Mouse (Mus musculus): Measurements from ENCODE around the gene Hspa12b. TPM values are rescaled to one million over a fixed set of nuclear protein-coding genes. Genes with fewer than 3 reads are reported as not detected.
"Not testable (repeated sequence)": the region's sequence is repeated elsewhere in the genome, so short reads cannot be mapped to it uniquely, and the experiment has no call there.

The Hspa12b gene
- polyA plus RNA-seq, 1 experiment from 2014 or later = 14.2 TPM

GRCm38 (mm10) chr2:131094823-131095222, 32.3 kb upstream of the Hspa12b start:
- no peaks in the 10 kb centered on the region for H3K36me3 ChIP-seq (ENCODE audit: control insufficient read depth, insufficient read depth, low read length)
- 0% methylated on average over 1 of the region's 1 CpGs for WGBS
- ATAC-seq (ENCODE audit: insufficient number of reproducible peaks, insufficient read depth, low FRiP score, low read depth) = no peak

GRCm38 (mm10) chr2:131096101-131096795, 30.8 kb upstream of the Hspa12b start:
- Histone ChIP-seq H3K36me3 (ENCODE audit: control insufficient read depth, insufficient read depth, low read length) (no peaks in the 10 kb centered on the region), H3K4me3 (ENCODE audit: low read depth, low read length) (no peak overlapping the region), H3K27me3 (ENCODE audit: control insufficient read depth, insufficient read depth, low read length) (no peaks in the 10 kb centered on the region), H3K9ac (replicated peaks; ENCODE audit: low read depth, low read length) (no peak overlapping the region), H3K4me2 (replicated peaks; ENCODE audit: low read depth, low read length) (peak overlapping the region; percentile 0; the same call in 1 of the 2 replicates), H3K4me1 (ENCODE audit: control insufficient read depth, insufficient read depth, low read length) (no peaks in the 10 kb centered on the region), H3K9me3 (ENCODE audit: control insufficient read depth, low read depth, low read length) (no peaks in the 10 kb centered on the region), H3K27ac (ENCODE audit: low read length) (peak overlapping the region; percentile 90)
- 4% methylated on average over 9 of the region's 9 CpGs for WGBS
- ATAC-seq (ENCODE audit: insufficient number of reproducible peaks, insufficient read depth, low FRiP score, low read depth) = peak; percentile 87

More at GRCm38 (mm10) chr2:131094823-131095222, 32.3 kb upstream of the Hspa12b start:
- H3K9ac ChIP-seq (replicated peaks; ENCODE audit: low read depth, low read length) = no peak overlapping the region
- H3K27ac ChIP-seq (ENCODE audit: low read length) = no peak overlapping the region
- no peak overlapping the region for H3K4me3 ChIP-seq (ENCODE audit: low read depth, low read length)
- no peaks in the 10 kb centered on the region for H3K9me3 ChIP-seq (ENCODE audit: control insufficient read depth, low read depth, low read length)
- no peaks in the 10 kb centered on the region for H3K4me1 ChIP-seq (ENCODE audit: control insufficient read depth, insufficient read depth, low read length)
- no peak overlapping the region for H3K4me2 ChIP-seq (replicated peaks; ENCODE audit: low read depth, low read length)
- no peaks in the 10 kb centered on the region for H3K27me3 ChIP-seq (ENCODE audit: control insufficient read depth, insufficient read depth, low read length)

GRCm38 (mm10) chr2:131097087-131097486, 30.0 kb upstream of the Hspa12b start:
- Histone ChIP-seq H3K27ac (ENCODE audit: low read length) (peak overlapping the region; percentile 90), H3K4me1 (ENCODE audit: control insufficient read depth, insufficient read depth, low read length) (no peaks in the 10 kb centered on the region), H3K9me3 (ENCODE audit: control insufficient read depth, low read depth, low read length) (no peaks in the 10 kb centered on the region), H3K4me2 (replicated peaks; ENCODE audit: low read depth, low read length) (no peak overlapping the region), H3K9ac (replicated peaks; ENCODE audit: low read depth, low read length) (no peak overlapping the region), H3K4me3 (ENCODE audit: low read depth, low read length) (no peak overlapping the region), H3K36me3 (ENCODE audit: control insufficient read depth, insufficient read depth, low read length) (no peaks in the 10 kb centered on the region), H3K27me3 (ENCODE audit: control insufficient read depth, insufficient read depth, low read length) (no peaks in the 10 kb centered on the region)
- ATAC-seq (ENCODE audit: insufficient number of reproducible peaks, insufficient read depth, low FRiP score, low read depth) = no peak
- 89% methylated on average over 4 of the region's 4 CpGs for WGBS

- Histone ChIP-seq H3K27ac (ENCODE audit: low read length) (no peak overlapping the region), H3K9me3 (ENCODE audit: control insufficient read depth, low read depth, low read length) (no peaks in the 10 kb centered on the region), H3K36me3 (ENCODE audit: control insufficient read depth, insufficient read depth, low read length) (no peaks in the 10 kb centered on the region), H3K4me3 (ENCODE audit: low read depth, low read length) (no peak overlapping the region), H3K4me2 (replicated peaks; ENCODE audit: low read depth, low read length) (no peak overlapping the region), H3K9ac (replicated peaks; ENCODE audit: low read depth, low read length) (no peak overlapping the region), H3K27me3 (ENCODE audit: control insufficient read depth, insufficient read depth, low read length) (no peaks in the 10 kb centered on the region), H3K4me1 (ENCODE audit: control insufficient read depth, insufficient read depth, low read length) (no peaks in the 10 kb centered on the region)
- ATAC-seq (ENCODE audit: insufficient number of reproducible peaks, insufficient read depth, low FRiP score, low read depth) = no peak
- WGBS = 76% methylated on average over 3 of the region's 3 CpGs
Measured at GRCm38 (mm10) chr2:131101530-131101929, 25.6 kb upstream of the Hspa12b start.

DNA sequence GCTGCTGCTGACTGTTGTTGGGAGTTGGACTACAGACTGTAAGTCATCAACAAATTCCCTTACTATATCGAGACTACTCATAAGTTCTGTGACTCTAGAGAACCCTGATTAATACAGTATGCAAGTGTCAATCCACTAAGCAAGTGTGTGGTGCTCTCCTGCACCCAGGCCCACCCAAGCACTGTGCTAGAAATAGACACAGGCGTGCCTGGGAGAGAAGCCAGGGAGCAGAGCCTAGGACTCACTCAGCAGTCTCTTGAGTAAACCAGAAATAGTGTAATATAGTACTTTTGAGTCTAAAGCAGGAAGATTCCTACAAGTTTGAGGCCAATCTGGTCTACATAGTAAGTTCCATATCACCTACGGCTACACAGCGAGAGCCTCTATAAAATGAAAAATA, 23.1 kb upstream of the Hspa12b start:
- Histone ChIP-seq H3K4me1 (ENCODE audit: control insufficient read depth, insufficient read depth, low read length) (no peaks in the 10 kb centered on the region), H3K27me3 (ENCODE audit: control insufficient read depth, insufficient read depth, low read length) (no peaks in the 10 kb centered on the region), H3K9ac (replicated peaks; ENCODE audit: low read depth, low read length) (no peak overlapping the region), H3K27ac (ENCODE audit: low read length) (no peak overlapping the region), H3K9me3 (ENCODE audit: control insufficient read depth, low read depth, low read length) (no peaks in the 10 kb centered on the region), H3K36me3 (ENCODE audit: control insufficient read depth, insufficient read depth, low read length) (no peaks in the 10 kb centered on the region), H3K4me2 (replicated peaks; ENCODE audit: low read depth, low read length) (no peak overlapping the region), H3K4me3 (ENCODE audit: low read depth, low read length) (no peak overlapping the region)
- no peak for ATAC-seq (ENCODE audit: insufficient number of reproducible peaks, insufficient read depth, low FRiP score, low read depth)
- 82% methylated on average over 4 of the region's 4 CpGs for WGBS

- not testable (repeated sequence) for H3K9me3 ChIP-seq (ENCODE audit: control insufficient read depth, low read depth, low read length); H3K4me3 ChIP-seq (ENCODE audit: low read depth, low read length); H3K27me3 ChIP-seq (ENCODE audit: control insufficient read depth, insufficient read depth, low read length); H3K9ac ChIP-seq (replicated peaks; ENCODE audit: low read depth, low read length); H3K36me3 ChIP-seq (ENCODE audit: control insufficient read depth, insufficient read depth, low read length); H3K4me2 ChIP-seq (replicated peaks; ENCODE audit: low read depth, low read length); H3K4me1 ChIP-seq (ENCODE audit: control insufficient read depth, insufficient read depth, low read length); H3K27ac ChIP-seq (ENCODE audit: low read length); ATAC-seq (ENCODE audit: insufficient number of reproducible peaks, insufficient read depth, low FRiP score, low read depth)
- WGBS = 66% methylated on average over 4 of the region's 4 CpGs
Measured at GRCm38 (mm10) chr2:131105061-131105460, 22.0 kb upstream of the Hspa12b start.

DNA sequence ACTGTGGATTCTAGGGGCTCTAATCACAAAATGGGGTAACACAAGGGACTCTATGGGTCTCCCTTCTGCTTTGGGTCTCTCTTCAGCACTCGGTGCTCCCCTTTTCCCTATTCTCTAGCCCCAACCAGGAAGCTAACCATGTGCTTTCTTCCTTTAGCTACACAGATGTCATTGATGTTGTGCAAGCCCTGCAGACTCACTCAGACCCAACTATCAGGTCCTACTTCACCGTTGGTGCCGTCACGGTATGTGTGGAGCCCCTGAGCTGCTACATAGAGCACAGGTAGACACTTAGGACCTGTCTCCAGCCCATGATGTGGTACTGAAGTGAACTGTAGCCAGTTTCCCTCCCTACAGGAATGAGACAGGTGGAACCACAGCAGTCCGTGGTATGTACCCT, 21.1 kb upstream of the Hspa12b start:
- 92% methylated on average over 5 of the region's 5 CpGs for WGBS
- no peaks in the 10 kb centered on the region for H3K4me1 ChIP-seq (ENCODE audit: control insufficient read depth, insufficient read depth, low read length)
- no peak overlapping the region for H3K4me3 ChIP-seq (ENCODE audit: low read depth, low read length)
- no peak overlapping the region for H3K4me2 ChIP-seq (replicated peaks; ENCODE audit: low read depth, low read length)
- H3K27me3 ChIP-seq (ENCODE audit: control insufficient read depth, insufficient read depth, low read length) = no peaks in the 10 kb centered on the region
- no peak overlapping the region for H3K27ac ChIP-seq (ENCODE audit: low read length)
- no peak for ATAC-seq (ENCODE audit: insufficient number of reproducible peaks, insufficient read depth, low FRiP score, low read depth)
- H3K9ac ChIP-seq (replicated peaks; ENCODE audit: low read depth, low read length) = no peak overlapping the region
- H3K9me3 ChIP-seq (ENCODE audit: control insufficient read depth, low read depth, low read length) = no peaks in the 10 kb centered on the region
- H3K36me3 ChIP-seq (ENCODE audit: control insufficient read depth, insufficient read depth, low read length) = no peaks in the 10 kb centered on the region

DNA sequence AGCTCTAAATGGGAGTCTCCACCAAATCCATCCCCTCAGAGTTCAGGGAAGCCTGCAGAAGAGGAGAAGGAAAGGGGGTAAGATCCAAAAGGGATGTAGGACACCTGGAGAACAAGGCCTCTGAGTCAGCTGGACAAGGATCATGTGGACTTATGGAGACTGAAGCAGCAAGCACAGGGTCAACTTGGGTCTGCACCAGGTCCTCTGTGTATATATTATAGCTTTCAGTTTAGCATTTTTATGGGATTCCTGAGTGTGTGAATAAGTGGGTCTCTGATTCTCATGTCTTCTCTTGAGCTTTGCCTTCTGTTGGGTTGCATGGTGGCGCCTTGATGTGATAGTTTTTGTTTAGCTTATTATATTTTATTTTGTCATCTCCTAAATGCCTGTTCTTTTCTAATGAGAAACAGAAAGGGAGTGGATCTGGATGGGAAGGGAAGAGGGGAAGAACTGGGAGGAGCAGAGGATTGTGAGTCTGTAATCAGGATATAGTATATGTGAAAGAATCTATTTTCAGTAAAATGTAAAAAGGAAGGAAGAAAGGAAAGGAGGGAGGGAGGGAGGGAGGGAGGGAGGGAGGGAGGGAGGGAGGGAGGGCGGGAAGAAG, 8.0 kb upstream of the Hspa12b start:
- Histone ChIP-seq H3K4me1 (ENCODE audit: control insufficient read depth, insufficient read depth, low read length) (no peaks in the 10 kb centered on the region; the same call in 1 of the 2 replicates), H3K4me3 (ENCODE audit: low read depth, low read length) (no peak overlapping the region), H3K9me3 (ENCODE audit: control insufficient read depth, low read depth, low read length) (no peaks in the 10 kb centered on the region), H3K27me3 (ENCODE audit: control insufficient read depth, insufficient read depth, low read length) (no peaks in the 10 kb centered on the region), H3K4me2 (replicated peaks; ENCODE audit: low read depth, low read length) (no peak overlapping the region), H3K36me3 (ENCODE audit: control insufficient read depth, insufficient read depth, low read length) (no peaks in the 10 kb centered on the region), H3K27ac (ENCODE audit: low read length) (peak overlapping the region; percentile 58; the same call in 1 of the 2 replicates), H3K9ac (replicated peaks; ENCODE audit: low read depth, low read length) (no peak overlapping the region)
- peak; percentile 85 for ATAC-seq (ENCODE audit: insufficient number of reproducible peaks, insufficient read depth, low FRiP score, low read depth)
- 57% methylated on average over 2 of the region's 2 CpGs for WGBS

Data from stomach, embryonic 14.5 days (tissue).